In genomic region chr11:120822321-120822720, GRCm38 (mm10) we compare ENCODE assay signal across 7 mouse cellular contexts. TPM values are rescaled to one million over a fixed set of nuclear protein-coding genes. Genes with fewer than 3 reads are reported as not detected.
DNase-seq lines count a peak whose midpoint lies in the region; ATAC-seq and TF ChIP-seq lines count a peak whose summit lies in the region.

No protein-coding gene starts in this region.

- peaks cover 40% of the 10 kb centered on the region for H3K4me1 ChIP-seq in embryonic facial prominence, embryonic 13.5 days
- H3K4me1 ChIP-seq in hindbrain, embryonic 15.5 days (replicated peaks): peaks cover 45% of the 10 kb centered on the region
- peaks cover 34% of the 10 kb centered on the region for H3K4me1 ChIP-seq in midbrain, embryonic 16.5 days (ENCODE audit: control insufficient read depth, insufficient read depth, low read length)

- no peak for ATAC-seq in embryonic facial prominence, embryonic 13.5 days (ENCODE audit: insufficient number of reproducible peaks, insufficient read depth, low FRiP score, low TSS enrichment, low read depth)
- no peak for ATAC-seq in hindbrain, embryonic 15.5 days (ENCODE audit: low FRiP score, low read depth)
- ATAC-seq in midbrain, embryonic 16.5 days: no peak

- intact Hi-C loops in left cerebral cortex, adult 2 months (cut with DNase I): loop anchor here (2.0 kb wide), 1 partner anchor 22 kb away; no protein-coding TSS in a partner anchor
- intact Hi-C loops in left cerebral cortex, postnatal 36 days (cut with DNase I): no loop called here

- H3K4me2 ChIP-seq in embryonic facial prominence, embryonic 13.5 days: peak overlapping the region; percentile 86
- peak overlapping the region; percentile 85 for H3K4me2 ChIP-seq in hindbrain, embryonic 15.5 days
- peak overlapping the region; percentile 100 for H3K4me2 ChIP-seq in midbrain, embryonic 16.5 days (ENCODE audit: low read length)

- 61% methylated on average over 4 of the region's 4 CpGs for WGBS in embryonic facial prominence, embryonic 13.5 days
- 64% methylated on average over 4 of the region's 4 CpGs for WGBS in hindbrain, embryonic 15.5 days
- WGBS in midbrain, embryonic 16.5 days: 59% methylated on average over 4 of the region's 4 CpGs

- H3K9ac ChIP-seq in embryonic facial prominence, embryonic 13.5 days: peak overlapping the region; percentile 95
- H3K9ac ChIP-seq in hindbrain, embryonic 15.5 days: peak overlapping the region; percentile 85
- peak overlapping the region; percentile 98 for H3K9ac ChIP-seq in midbrain, embryonic 16.5 days (ENCODE audit: low read depth, low read length)

- H3K9me3 ChIP-seq in embryonic facial prominence, embryonic 13.5 days: no peaks in the 10 kb centered on the region
- no peaks in the 10 kb centered on the region for H3K9me3 ChIP-seq in hindbrain, embryonic 15.5 days
- no peaks in the 10 kb centered on the region for H3K9me3 ChIP-seq in midbrain, embryonic 16.5 days (replicated peaks; ENCODE audit: control insufficient read depth, low read length, poor library complexity, severe bottlenecking)

- no peak for TF ChIP-seq CTCF in left cerebral cortex, adult 2 months (IDR thresholded peaks at IDR 0.05)

- peak overlapping the region; percentile 84 for H3K4me3 ChIP-seq in left cerebral cortex, adult 2 months
- peak overlapping the region; percentile 89 for H3K4me3 ChIP-seq in embryonic facial prominence, embryonic 13.5 days
- peak overlapping the region; percentile 64 for H3K4me3 ChIP-seq in hindbrain, embryonic 15.5 days
- peak overlapping the region; percentile 91 for H3K4me3 ChIP-seq in midbrain, embryonic 16.5 days (ENCODE audit: low read depth, low read length)

- no peak for DNase-seq in left cerebral cortex, adult 2 months (ENCODE audit: extremely low spot score in 1 of 2, low spot score in 2 of 2)
- DNase-seq in left cerebral cortex, postnatal 36 days (ENCODE audit: low spot score in 2 of 2): no peak
- no peak for DNase-seq in frontal cortex, postnatal 36 days (ENCODE audit: low spot score in 2 of 2)
- DNase-seq in adrenal gland, postnatal 10 days: no peak

- no peak overlapping the region; the same call in 1 of the 2 replicates for H3K27ac ChIP-seq in left cerebral cortex, adult 2 months
- H3K27ac ChIP-seq in embryonic facial prominence, embryonic 13.5 days: 0 out of 2 replicates have a peak overlapping the region, but pooled peaks have one; percentile 96
- no peak overlapping the region for H3K27ac ChIP-seq in hindbrain, embryonic 15.5 days (replicated peaks)
- H3K27ac ChIP-seq in midbrain, embryonic 16.5 days (ENCODE audit: low read length): no peak overlapping the region

- H3K27me3 ChIP-seq in embryonic facial prominence, embryonic 13.5 days: no peaks in the 10 kb centered on the region
- no peaks in the 10 kb centered on the region for H3K27me3 ChIP-seq in hindbrain, embryonic 15.5 days
- no peaks in the 10 kb centered on the region for H3K27me3 ChIP-seq in midbrain, embryonic 16.5 days (ENCODE audit: control insufficient read depth, insufficient read depth, low read depth, low read length)

- peaks cover 61% of the 10 kb centered on the region for H3K36me3 ChIP-seq in embryonic facial prominence, embryonic 13.5 days
- peaks cover 38% of the 10 kb centered on the region for H3K36me3 ChIP-seq in hindbrain, embryonic 15.5 days
- peaks cover 32% of the 10 kb centered on the region for H3K36me3 ChIP-seq in midbrain, embryonic 16.5 days (ENCODE audit: control insufficient read depth, insufficient read depth, low read length)

RNA-seq across cellular contexts. Expression of gene Fasn, which starts 2.0 kb away (rescaled TPM):
- total RNA-seq in left cerebral cortex, adult 2 months (2021): 100 to 1,000 TPM; 177 to 197 TPM
- total RNA-seq in left cerebral cortex, postnatal 36 days (2021): 100 to 1,000 TPM; 182 to 190 TPM
- polyA plus RNA-seq in embryonic facial prominence, embryonic 13.5 days (2015; fragmentation: Nextera tagmentation; extraction: Ambion mirVana): 49.3 and 52.2 TPM in 2 replicates
- 90.0 and 94.7 TPM in 2 replicates for polyA plus RNA-seq in hindbrain, embryonic 15.5 days (2015; fragmentation: Nextera tagmentation; extraction: Ambion mirVana)
- polyA plus RNA-seq in midbrain, embryonic 16.5 days (2015; fragmentation: Nextera tagmentation; extraction: Ambion mirVana): 102 and 108 TPM in 2 replicates
- 100 to 1,000 TPM in 1 of 2 experiments, 10 to 100 TPM in 1; 93.1 to 104 TPM for total RNA-seq in adrenal gland, postnatal 10 days (2021)

RNA-seq across cellular contexts. Expression of gene Dus1l, which starts 26.1 kb away (rescaled TPM):
- 10 to 100 TPM; 45.8 to 47.6 TPM for total RNA-seq in left cerebral cortex, adult 2 months (2021)
- total RNA-seq in left cerebral cortex, postnatal 36 days (2021): 10 to 100 TPM; 39.4 to 42.4 TPM
- polyA plus RNA-seq in embryonic facial prominence, embryonic 13.5 days (2015; fragmentation: Nextera tagmentation; extraction: Ambion mirVana): 53.7 and 61.0 TPM in 2 replicates
- 45.2 and 48.6 TPM in 2 replicates for polyA plus RNA-seq in hindbrain, embryonic 15.5 days (2015; fragmentation: Nextera tagmentation; extraction: Ambion mirVana)
- polyA plus RNA-seq in midbrain, embryonic 16.5 days (2015; fragmentation: Nextera tagmentation; extraction: Ambion mirVana): 38.1 and 42.2 TPM in 2 replicates
- 10 to 100 TPM; 61.2 to 64.3 TPM for total RNA-seq in adrenal gland, postnatal 10 days (2021)

RNA-seq across cellular contexts. Expression of gene Gps1, which starts 38.2 kb away (rescaled TPM):
- total RNA-seq in left cerebral cortex, adult 2 months (2021): 100 to 1,000 TPM; 139 to 145 TPM
- total RNA-seq in left cerebral cortex, postnatal 36 days (2021): 100 to 1,000 TPM; 130 to 153 TPM
- polyA plus RNA-seq in embryonic facial prominence, embryonic 13.5 days (2015; fragmentation: Nextera tagmentation; extraction: Ambion mirVana): 223 and 233 TPM in 2 replicates
- polyA plus RNA-seq in hindbrain, embryonic 15.5 days (2015; fragmentation: Nextera tagmentation; extraction: Ambion mirVana): 275 and 300 TPM in 2 replicates
- polyA plus RNA-seq in midbrain, embryonic 16.5 days (2015; fragmentation: Nextera tagmentation; extraction: Ambion mirVana): 270 and 288 TPM in 2 replicates
- total RNA-seq in adrenal gland, postnatal 10 days (2021): 10 to 100 TPM; 84.2 to 89.3 TPM

RNA-seq across cellular contexts. Expression of gene Rfng, which starts 38.3 kb away (rescaled TPM):
- 10 to 100 TPM; 60.7 to 63.2 TPM for total RNA-seq in left cerebral cortex, adult 2 months (2021)
- 10 to 100 TPM; 63.7 to 65.9 TPM for total RNA-seq in left cerebral cortex, postnatal 36 days (2021)
- 52.2 and 52.4 TPM in 2 replicates for polyA plus RNA-seq in embryonic facial prominence, embryonic 13.5 days (2015; fragmentation: Nextera tagmentation; extraction: Ambion mirVana)
- 119 and 141 TPM in 2 replicates for polyA plus RNA-seq in hindbrain, embryonic 15.5 days (2015; fragmentation: Nextera tagmentation; extraction: Ambion mirVana)
- polyA plus RNA-seq in midbrain, embryonic 16.5 days (2015; fragmentation: Nextera tagmentation; extraction: Ambion mirVana): 133 and 145 TPM in 2 replicates
- 10 to 100 TPM; 15.9 to 20.6 TPM for total RNA-seq in adrenal gland, postnatal 10 days (2021)

RNA-seq across cellular contexts. Expression of gene Hmga1b, which starts 59.7 kb away (rescaled TPM):
- total RNA-seq in left cerebral cortex, adult 2 months (2021): 10 to 100 TPM; 27.5 to 57.3 TPM
- total RNA-seq in left cerebral cortex, postnatal 36 days (2021): 10 to 100 TPM; 23.4 to 34.8 TPM
- polyA plus RNA-seq in embryonic facial prominence, embryonic 13.5 days (2015; fragmentation: Nextera tagmentation; extraction: Ambion mirVana): 4.3 and 9.4 TPM in 2 replicates
- 2.1 and 2.9 TPM in 2 replicates for polyA plus RNA-seq in hindbrain, embryonic 15.5 days (2015; fragmentation: Nextera tagmentation; extraction: Ambion mirVana)
- polyA plus RNA-seq in midbrain, embryonic 16.5 days (2015; fragmentation: Nextera tagmentation; extraction: Ambion mirVana): 1.3 and 2.8 TPM in 2 replicates
- 10 to 100 TPM; 23.9 to 46.6 TPM for total RNA-seq in adrenal gland, postnatal 10 days (2021)
